Mouse (Mus musculus) limb, embryonic 11.5 days (tissue): ENCODE results near the gene Ppm1h. TPM values are rescaled to one million over a fixed set of nuclear protein-coding genes. Genes with fewer than 3 reads are reported as not detected.

Experiments
- ATAC-seq: fragments of 200-750 bp; cut with Nextera tagmentation; 2 replicates; pipeline ENCODE4 v1.8.0; 2017; ENCODE audit warnings: low read depth; ENCODE audit not compliant: insufficient number of reproducible peaks, low FRiP score, low TSS enrichment
- DNase-seq: peaks from one replicate; pipeline ENCODE4 v3.0.0-alpha.2; 2015; ENCODE audit warnings: low spot score
- H3K27ac ChIP-seq: fragments of 300-500 bp; sonication (generic); replicated peaks from 2 replicates; pipeline ENCODE4 v1.5.1; 2014; ENCODE audit warnings: low read depth, mild to moderate bottlenecking, low read length
- H3K27me3 ChIP-seq: fragments of 300-500 bp; sonication (generic); 2 replicates; pipeline ENCODE4 v1.6.1; 2014; ENCODE audit warnings: mild to moderate bottlenecking, low read length, mixed read lengths; ENCODE audit not compliant: control insufficient read depth, insufficient read depth
- H3K36me3 ChIP-seq: fragments of 300-500 bp; sonication (generic); 2 replicates; pipeline ENCODE4 v1.6.1; 2014; ENCODE audit warnings: mild to moderate bottlenecking, low read length, moderate library complexity, mixed read lengths; ENCODE audit not compliant: control insufficient read depth, insufficient read depth
- H3K4me1 ChIP-seq: fragments of 300-500 bp; sonication (generic); 2 replicates; pipeline ENCODE4 v1.6.1; 2014; ENCODE audit warnings: low read length, mixed read lengths; ENCODE audit not compliant: control insufficient read depth, insufficient read depth
- H3K4me2 ChIP-seq: fragments of 300-500 bp; sonication (generic); 2 replicates; pipeline ENCODE4 v1.6.1; 2014; ENCODE audit warnings: low read depth, mild to moderate bottlenecking, moderate library complexity; ENCODE audit not compliant: severe bottlenecking
- H3K4me3 ChIP-seq: fragments of 300-500 bp; sonication (generic); 2 replicates; pipeline ENCODE4 v1.5.1; 2014; ENCODE audit warnings: low read depth, low read length
- H3K9ac ChIP-seq: fragments of 300-500 bp; sonication (generic); 2 replicates; pipeline ENCODE4 v1.6.1; 2014; ENCODE audit warnings: mild to moderate bottlenecking, low read length
- H3K9me3 ChIP-seq: fragments of 300-500 bp; sonication (generic); 2 replicates; pipeline ENCODE4 v1.6.1; 2016; ENCODE audit warnings: low read length; ENCODE audit not compliant: control insufficient read depth
- WGBS: fragments of 180-500 bp; shearing (Covaris S2); extraction: QIAGEN DNeasy Blood & Tissue Kit; methylation state at CpG from one replicate; pipeline ENCODE4 v1.1.7; 2014; 5-methylcytosine and 5-hydroxymethylcytosine counted together
- polyA plus RNA-seq: library from polyadenylated mRNA; unstranded; fragments of >200 nt; fragmentation: Nextera tagmentation; extraction: Ambion mirVana; gene quantifications from 2 replicates; pipeline ENCODE4 v1.2.1, GENCODE M21; 2014

The Ppm1h gene
- polyA plus RNA-seq, 1 experiment from 2014 or later = 5.1 TPM

- peaks cover 33% of the 10 kb centered on the region for H3K4me1 ChIP-seq
- no peak overlapping the region for H3K9ac ChIP-seq
- no peaks in the 10 kb centered on the region for H3K9me3 ChIP-seq
- DNase-seq (no peak), ATAC-seq (no peak)
- 46% methylated on average over 7 of the region's 7 CpGs for WGBS
- no peak overlapping the region; the same call in 1 of the 2 replicates for H3K27ac ChIP-seq
- no peaks in the 10 kb centered on the region for H3K36me3 ChIP-seq
- no peak overlapping the region for H3K4me2 ChIP-seq
- H3K27me3 ChIP-seq = no peaks in the 10 kb centered on the region
- no peak overlapping the region for H3K4me3 ChIP-seq
These were observed 91.8 kb downstream of the Ppm1h start for GRCm38 (mm10) chr10:122770337-122770736.

- no peak for DNase-seq
- H3K36me3 ChIP-seq = no peaks in the 10 kb centered on the region
- peaks cover 33% of the 10 kb centered on the region for H3K4me1 ChIP-seq
- no peak overlapping the region for H3K27ac ChIP-seq
- ATAC-seq = no peak
- H3K4me2 ChIP-seq = no peak overlapping the region
- WGBS = 64% methylated on average over 5 of the region's 5 CpGs
- H3K9ac ChIP-seq = no peak overlapping the region
- no peaks in the 10 kb centered on the region for H3K9me3 ChIP-seq
- no peaks in the 10 kb centered on the region for H3K27me3 ChIP-seq
- no peak overlapping the region for H3K4me3 ChIP-seq
These were observed 92.4 kb downstream of the Ppm1h start for GRCm38 (mm10) chr10:122770987-122771386.

DNA sequence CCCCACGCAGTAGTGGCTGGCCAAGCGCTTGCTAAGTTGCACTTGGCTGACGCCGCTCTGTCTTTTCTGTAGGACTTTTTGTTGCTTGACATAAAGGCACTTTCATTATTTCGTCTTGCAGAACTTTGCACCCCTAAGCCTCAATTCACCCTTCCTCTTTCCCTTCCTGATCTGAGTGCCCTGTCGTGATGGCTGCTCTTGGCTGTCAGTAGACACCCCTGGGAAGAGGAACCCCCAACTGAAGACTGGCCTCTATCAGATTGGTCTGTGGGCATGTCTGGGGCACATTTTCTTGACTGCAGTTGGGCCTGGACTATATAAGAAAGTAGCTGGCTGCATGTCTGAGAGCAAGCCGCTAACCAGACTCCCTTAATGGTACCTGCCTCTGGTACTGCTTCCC is 95.6 kb downstream of the Ppm1h start:
- Histone ChIP-seq H3K4me2 (no peak overlapping the region), H3K36me3 (no peaks in the 10 kb centered on the region), H3K27ac (no peak overlapping the region), H3K27me3 (no peaks in the 10 kb centered on the region), H3K9me3 (no peaks in the 10 kb centered on the region), H3K4me1 (peaks cover 16% of the 10 kb centered on the region), H3K4me3 (no peak overlapping the region), H3K9ac (no peak overlapping the region)
- DNase-seq = no peak
- no peak for ATAC-seq
- WGBS = 91% methylated on average over 7 of the region's 7 CpGs

DNA sequence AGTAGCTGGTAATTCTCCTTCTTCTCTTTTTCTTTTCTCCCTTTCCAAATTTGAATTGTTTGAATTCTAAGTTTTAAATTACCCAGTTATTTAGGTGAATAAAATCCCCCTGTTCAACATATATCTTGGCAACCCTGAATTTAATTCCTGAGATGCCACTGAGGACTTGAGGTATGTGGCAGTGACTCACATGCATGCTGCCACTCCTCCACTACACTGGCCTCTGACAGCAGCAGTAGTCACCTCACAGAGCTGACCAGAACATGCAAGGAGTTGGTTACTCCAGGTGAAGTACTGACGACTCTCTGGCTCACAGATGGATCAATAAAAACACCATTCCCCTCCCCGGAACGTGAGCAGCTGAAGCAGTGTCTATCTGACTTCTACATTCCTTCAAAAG is 98.9 kb downstream of the Ppm1h start:
- no peak overlapping the region for H3K4me3 ChIP-seq
- DNase-seq = no peak
- no peak overlapping the region for H3K4me2 ChIP-seq
- no peak for ATAC-seq
- 44% methylated on average over 3 of the region's 3 CpGs for WGBS
- no peaks in the 10 kb centered on the region for H3K36me3 ChIP-seq
- no peak overlapping the region for H3K27ac ChIP-seq
- H3K9ac ChIP-seq = no peak overlapping the region
- H3K4me1 ChIP-seq = peaks cover 7% of the 10 kb centered on the region; the same call in 1 of the 2 replicates
- no peaks in the 10 kb centered on the region for H3K9me3 ChIP-seq
- no peaks in the 10 kb centered on the region for H3K27me3 ChIP-seq

DNA sequence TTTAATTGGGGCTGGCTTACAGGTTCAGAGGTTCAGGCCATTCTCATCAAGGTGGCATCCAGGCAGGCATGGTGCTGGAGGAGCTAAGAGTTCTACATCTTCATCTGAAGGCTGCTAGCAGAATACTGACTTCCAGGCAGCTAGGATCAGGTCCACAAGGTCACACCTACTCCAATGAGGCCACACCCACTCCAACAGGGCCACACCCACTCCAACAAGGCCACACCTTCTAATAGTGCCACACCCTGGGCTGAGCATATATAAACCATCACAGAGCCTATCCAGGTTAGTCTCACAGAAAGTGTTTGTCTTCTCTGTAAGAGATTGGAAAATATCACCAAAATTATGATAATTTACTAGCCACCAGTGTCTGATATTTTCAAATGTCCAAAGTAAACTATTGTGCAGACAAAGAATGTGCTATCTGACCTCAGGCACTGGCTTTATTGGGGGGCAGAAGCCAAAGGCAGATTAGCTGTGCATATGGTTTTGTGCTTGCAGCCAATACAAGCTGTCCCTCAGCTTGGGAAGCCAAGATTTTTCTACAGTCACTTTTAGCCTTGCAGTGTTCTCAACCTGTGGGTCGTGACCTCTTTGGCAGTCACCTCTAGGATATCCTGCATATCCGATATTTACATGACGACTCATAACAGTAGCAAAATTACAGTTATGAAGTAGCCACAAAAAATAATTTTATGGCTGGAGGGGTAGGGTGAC is 99.5 kb downstream of the Ppm1h start:
- Histone ChIP-seq H3K4me1 (peaks cover 7% of the 10 kb centered on the region; the same call in 1 of the 2 replicates), H3K4me2 (no peak overlapping the region), H3K9me3 (no peaks in the 10 kb centered on the region), H3K27me3 (no peaks in the 10 kb centered on the region), H3K27ac (no peak overlapping the region), H3K36me3 (no peaks in the 10 kb centered on the region), H3K9ac (no peak overlapping the region), H3K4me3 (no peak overlapping the region)
- 82% methylated on average over 3 of the region's 3 CpGs for WGBS
- no peak for DNase-seq
- ATAC-seq = no peak

GRCm38 (mm10) chr10:122779351-122779750 is 100.8 kb downstream of the Ppm1h start:
- Histone ChIP-seq H3K4me2 (no peak overlapping the region), H3K9ac (no peak overlapping the region), H3K27ac (0 out of 2 replicates have a peak overlapping the region, but pooled peaks have one; percentile 15), H3K27me3 (no peaks in the 10 kb centered on the region), H3K36me3 (no peaks in the 10 kb centered on the region), H3K4me1 (peaks cover 7% of the 10 kb centered on the region; the same call in 1 of the 2 replicates), H3K9me3 (no peaks in the 10 kb centered on the region), H3K4me3 (no peak overlapping the region)
- 36% methylated on average over 12 of the region's 12 CpGs for WGBS
- DNase-seq = no peak
- ATAC-seq = no peak

GRCm38 (mm10) chr10:122782755-122783154 is 104.2 kb downstream of the Ppm1h start:
- Histone ChIP-seq H3K27ac (no peak overlapping the region), H3K9me3 (no peaks in the 10 kb centered on the region), H3K27me3 (no peaks in the 10 kb centered on the region), H3K4me2 (no peak overlapping the region), H3K36me3 (no peaks in the 10 kb centered on the region), H3K4me1 (peaks cover 7% of the 10 kb centered on the region; the same call in 1 of the 2 replicates), H3K4me3 (no peak overlapping the region), H3K9ac (no peak overlapping the region)
- 50% methylated on average over 4 of the region's 4 CpGs for WGBS
- ATAC-seq (peak; percentile 37; the same call in 1 of the 2 replicates), DNase-seq (no peak)

GRCm38 (mm10) chr10:122789648-122790170 is 111.1 kb downstream of the Ppm1h start:
- H3K4me3 ChIP-seq = no peak overlapping the region
- no peak for DNase-seq

More at GRCm38 (mm10) chr10:122789648-122790170, 111.1 kb downstream of the Ppm1h start:
- Histone ChIP-seq H3K4me2 (no peak overlapping the region), H3K36me3 (no peaks in the 10 kb centered on the region), H3K27ac (no peak overlapping the region), H3K4me1 (peaks cover 11% of the 10 kb centered on the region), H3K27me3 (no peaks in the 10 kb centered on the region), H3K9ac (no peak overlapping the region), H3K9me3 (no peaks in the 10 kb centered on the region)
- WGBS = 48% methylated on average over 12 of the region's 12 CpGs
- ATAC-seq = no peak
